Mouse (Mus musculus) CH12.LX (cell line): Measurements from ENCODE around the gene Slc28a1. TPM values are rescaled to one million over a fixed set of nuclear protein-coding genes. Genes with fewer than 3 reads are reported as not detected.

ENCODE experiments used
- DNase-seq: peaks from one replicate; pipeline ENCODE4 v3.0.0-alpha.2; 2013; ENCODE audit errors: extremely low read depth
- H3K27ac ChIP-seq: 2 replicates; pipeline ENCODE4 v1.5.1; 2012; ENCODE audit warnings: low read depth, mild to moderate bottlenecking, control low read depth, moderate library complexity; ENCODE audit not compliant: insufficient read depth
- H3K27me3 ChIP-seq: replicated peaks from 2 replicates; pipeline ENCODE3; 2012; ENCODE audit warnings: inconsistent platforms
- H3K36me3 ChIP-seq, 2 experiments: replicated peaks in 1 of 2; 2 replicates each; pipeline versions ENCODE3 to v1.6.1; 2012; ENCODE audit warnings: inconsistent platforms in 1 of 2, low read length in 1 of 2, mild to moderate bottlenecking in 1 of 2, mixed read lengths in 1 of 2, moderate library complexity in 1 of 2; ENCODE audit not compliant: control insufficient read depth in 1 of 2, insufficient read depth in 1 of 2
- H3K4me1 ChIP-seq, 2 experiments: 2 replicates each; pipeline ENCODE4 v1.6.1; 2012; ENCODE audit warnings: inconsistent platforms in 1 of 2, moderate library complexity in 1 of 2; ENCODE audit not compliant: insufficient read depth in 2 of 2, control insufficient read depth in 1 of 2
- H3K4me2 ChIP-seq: 2 replicates; pipeline ENCODE4 v1.6.1; 2012; ENCODE audit warnings: low read depth, mild to moderate bottlenecking, control low read depth; ENCODE audit not compliant: poor library complexity, insufficient read depth, severe bottlenecking
- H3K4me3 ChIP-seq, 3 experiments: fragments of 150-350 bp in 1 of 3; sonication (generic) in 1 of 3; replicated peaks in 1 of 3; 2 replicates each; pipeline versions ENCODE3 to v1.5.1; 2011 to 2012; ENCODE audit warnings: low read depth in 2 of 3, low read length in 2 of 3, mild to moderate bottlenecking in 2 of 3, moderate library complexity in 2 of 3, control low read depth in 1 of 3, improper control_type of control experiment in 1 of 3, inconsistent platforms in 1 of 3, mixed read lengths in 1 of 3; ENCODE audit not compliant: poor library complexity in 1 of 3
- H3K79me2 ChIP-seq: replicated peaks from 2 replicates; pipeline ENCODE4 v1.6.1; 2012; ENCODE audit warnings: mild to moderate bottlenecking, moderate library complexity; ENCODE audit not compliant: control insufficient read depth, poor library complexity, insufficient read depth, severe bottlenecking; ENCODE audit errors: extremely low read depth
- H3K9ac ChIP-seq: 2 replicates; pipeline ENCODE4 v1.6.1; 2012; ENCODE audit warnings: low read depth, mild to moderate bottlenecking, control low read depth, moderate library complexity; ENCODE audit not compliant: insufficient read depth
- H3K9me3 ChIP-seq: replicated peaks from 2 replicates; pipeline ENCODE3; 2012; ENCODE audit warnings: low read length, inconsistent platforms, mixed read lengths
- E2F4 ChIP-seq: IDR thresholded peaks from 2 replicates; pipeline ENCODE4 v1.6.1; 2011; ENCODE audit warnings: low read depth, low read length, improper control_type of control experiment; ENCODE audit not compliant: insufficient replicate concordance
- EP300 ChIP-seq: IDR thresholded peaks from 2 replicates; pipeline ENCODE4 v1.6.1; 2011; ENCODE audit warnings: low read length, improper control_type of control experiment
- GABPA ChIP-seq: IDR thresholded peaks from 2 replicates; pipeline ENCODE4 v1.6.1; 2012; ENCODE audit warnings: low read depth, low read length, improper control_type of control experiment, inconsistent platforms; ENCODE audit not compliant: insufficient replicate concordance
- IRF4 ChIP-seq: IDR thresholded peaks from 2 replicates; pipeline ENCODE4 v1.6.1; 2014; ENCODE audit warnings: low read depth, mild to moderate bottlenecking, inconsistent platforms, low read length, improper control_type of control experiment
- MAFK ChIP-seq: IDR thresholded peaks from 2 replicates; pipeline ENCODE4 v1.6.1; 2011; ENCODE audit warnings: low read length, improper control_type of control experiment; ENCODE audit not compliant: insufficient replicate concordance
- MAX ChIP-seq: IDR thresholded peaks from 2 replicates; pipeline ENCODE4 v1.6.1; 2011; ENCODE audit warnings: low read length, improper control_type of control experiment
- NRF1 ChIP-seq: IDR thresholded peaks from 2 replicates; pipeline ENCODE4 v1.6.1; 2014; ENCODE audit warnings: low read depth, mild to moderate bottlenecking, inconsistent platforms, low read length, improper control_type of control experiment, moderate library complexity
- RAD21 ChIP-seq: IDR thresholded peaks from 2 replicates; pipeline ENCODE4 v1.6.1; 2011; ENCODE audit warnings: low read depth, mild to moderate bottlenecking, low read length, improper control_type of control experiment, moderate library complexity
- SMC3 ChIP-seq: IDR thresholded peaks from 2 replicates; pipeline ENCODE4 v1.6.1; 2011; ENCODE audit warnings: low read depth, low read length, improper control_type of control experiment
- TCF12 ChIP-seq: IDR thresholded peaks from 2 replicates; pipeline ENCODE4 v1.6.1; 2014; ENCODE audit warnings: low read depth, mild to moderate bottlenecking, inconsistent platforms, low read length, improper control_type of control experiment
- UBTF ChIP-seq: IDR thresholded peaks from 2 replicates; pipeline ENCODE4 v1.6.1; 2012; ENCODE audit warnings: low read depth, mild to moderate bottlenecking, inconsistent platforms, low read length, improper control_type of control experiment, moderate library complexity
- USF1 ChIP-seq: IDR thresholded peaks from 2 replicates; pipeline ENCODE4 v1.6.1; 2014; ENCODE audit warnings: low read depth, mild to moderate bottlenecking, inconsistent platforms, low read length, improper control_type of control experiment
- USF2 ChIP-seq: conservative IDR thresholded peaks from 2 replicates; pipeline ENCODE4 v1.6.1; 2011; ENCODE audit warnings: low read depth, low read length, improper control_type of control experiment
- ZC3H11A ChIP-seq: IDR thresholded peaks from 2 replicates; pipeline ENCODE4 v1.6.1; 2012; ENCODE audit warnings: low read depth, mild to moderate bottlenecking, inconsistent platforms, low read length, improper control_type of control experiment
- ZKSCAN1 ChIP-seq: IDR thresholded peaks from 2 replicates; pipeline ENCODE4 v1.6.1; 2012; ENCODE audit warnings: low read depth, inconsistent platforms, low read length, improper control_type of control experiment, borderline replicate concordance
- ZMIZ1 ChIP-seq: IDR thresholded peaks from 2 replicates; pipeline ENCODE4 v1.6.1; 2012; ENCODE audit warnings: low read depth, mild to moderate bottlenecking, inconsistent platforms, low read length, improper control_type of control experiment
- dilution Hi-C: fragments of 300-500 bp; cut with MboI; formaldehyde crosslinking; loops from 2 replicates; pipeline ENCODE4 v1.14.3; 2020; ENCODE audit warnings: low sequenced_read_pairs; ENCODE audit not compliant: extremely low pct_unique_long_range_greater_than_20kb, extremely low pct_ligation_motif_present
- in situ Hi-C: fragments of 300-500 bp; cut with MboI; formaldehyde crosslinking; loops from 3 replicates; pipeline ENCODE4 v1.14.3; 2019; ENCODE audit warnings: low sequenced_read_pairs, low pct_ligation_motif_present, low pct_unique_long_range_greater_than_20kb, mixed read lengths
- polyA plus RNA-seq: library from polyadenylated mRNA; unstranded; fragments of >175 nt; gene quantifications from 2 replicates; pipeline ENCODE4 v1.2.1, GENCODE M21; 2012; ENCODE audit warnings: low read depth; ENCODE audit not compliant: insufficient read length
- total RNA-seq, 2 experiments: library from RNA; depleted of rRNA; stranded (reverse); fragments of 300-350 nt in 1 of 2; fragments of >200 nt in 1 of 2; gene quantifications; 2 replicates each; pipeline ENCODE4 v1.2.3; 2012 to 2014

The Slc28a1 gene
- total and polyA plus RNA-seq, 3 experiments, result 0.04 to 0.13 TPM; not detected in 1

DNA sequence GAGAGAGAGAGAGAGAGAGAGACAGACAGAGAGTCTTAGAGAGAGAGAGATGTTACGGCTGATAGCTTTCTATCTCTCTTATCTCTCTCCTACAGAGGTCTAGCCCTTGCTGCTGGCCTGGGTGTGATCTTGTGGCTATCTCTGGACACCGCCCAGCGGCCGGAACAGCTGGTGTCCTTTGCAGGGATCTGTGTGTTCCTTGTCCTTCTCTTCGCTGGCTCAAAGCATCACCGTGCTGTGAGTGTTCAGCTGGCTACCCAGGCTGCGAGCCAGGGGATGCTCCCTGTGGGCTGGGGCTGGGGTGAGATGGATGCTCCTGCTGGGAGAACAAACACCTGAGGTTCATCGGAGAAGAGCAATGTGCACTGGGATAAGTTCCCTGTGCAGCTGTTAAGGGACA is 10.2 kb downstream of the Slc28a1 start:
- no peak overlapping the region for H3K4me2 ChIP-seq
- dilution Hi-C loops, result no loop called here
- no peaks in the 10 kb centered on the region for H3K9me3 ChIP-seq
- H3K9ac ChIP-seq, result no peak overlapping the region
- no peaks in the 10 kb centered on the region for H3K36me3 ChIP-seq
- DNase-seq, result no peak
- no peak overlapping the region for H3K4me3 ChIP-seq
- in situ Hi-C loops, result no loop called here
- H3K79me2 ChIP-seq, result no peaks in the 10 kb centered on the region
- no peak overlapping the region for H3K27ac ChIP-seq
- TF ChIP-seq E2F4 (no peak), ZMIZ1 (no peak), IRF4 (no peak), SMC3 (no peak), MAX (no peak)
- peaks cover 0 to 21% of the 10 kb centered on the region in 2 experiments; a peak in 2 of 4 replicates for H3K4me1 ChIP-seq
- no peaks in the 10 kb centered on the region for H3K27me3 ChIP-seq

DNA sequence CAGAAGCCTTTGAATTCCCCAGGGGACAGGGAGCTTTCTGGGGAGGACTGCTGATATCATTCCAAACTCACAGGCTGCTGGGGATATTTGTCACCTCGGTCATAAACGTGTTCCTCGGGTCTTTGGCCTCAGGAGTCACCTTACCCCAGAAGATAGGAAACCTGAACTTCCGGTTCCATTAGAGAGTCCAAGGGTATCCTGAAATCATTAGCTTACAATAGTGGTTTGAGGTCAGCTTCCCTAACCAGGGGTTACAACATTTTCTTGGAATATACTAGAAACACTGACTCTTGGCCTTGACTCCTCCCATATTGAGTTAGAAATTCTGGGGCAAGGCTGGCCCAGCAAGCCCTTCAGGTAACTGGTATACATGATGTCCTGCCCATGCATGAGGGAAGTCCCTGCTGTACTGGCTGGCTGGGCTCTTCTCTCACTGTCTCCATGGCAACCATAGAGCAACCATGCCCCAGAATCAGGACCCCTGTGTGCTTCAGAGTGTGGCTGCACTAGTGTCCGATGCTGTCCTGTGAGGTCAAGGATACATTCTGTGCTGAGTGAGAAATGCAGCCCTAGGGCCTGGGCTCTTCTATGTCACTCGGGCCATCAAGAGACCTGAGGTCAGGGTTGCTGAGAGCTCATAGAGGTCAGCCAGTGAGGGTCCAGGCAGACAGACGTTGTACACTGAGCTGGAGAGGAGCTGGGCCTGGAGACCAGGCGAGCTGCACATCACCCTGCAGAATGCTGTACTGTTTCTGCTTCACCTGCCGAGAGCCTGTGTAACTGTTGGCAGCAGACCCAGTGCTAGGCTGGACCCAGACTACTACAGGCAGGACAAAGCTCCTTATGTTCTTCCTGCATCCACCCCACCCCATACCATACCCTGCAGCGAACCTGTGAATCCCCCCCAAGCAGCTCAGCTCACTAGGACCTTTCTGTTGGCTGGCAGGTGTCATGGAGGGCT is 10.9 kb downstream of the Slc28a1 start:
- no peaks in the 10 kb centered on the region for H3K9me3 ChIP-seq
- peaks cover 0 to 22% of the 10 kb centered on the region in 2 experiments; a peak in 2 of 4 replicates for H3K4me1 ChIP-seq
- no peaks in the 10 kb centered on the region for H3K27me3 ChIP-seq
- no peak overlapping the region for H3K27ac ChIP-seq
- no peak overlapping the region for H3K4me3 ChIP-seq
- no peaks in the 10 kb centered on the region for H3K36me3 ChIP-seq
- in situ Hi-C loops (no loop called here), dilution Hi-C loops (no loop called here)
- DNase-seq, result no peak
- no peak overlapping the region for H3K4me2 ChIP-seq
- H3K9ac ChIP-seq, result no peak overlapping the region
- TF ChIP-seq ZKSCAN1 (no peak), GABPA (no peak)
- no peaks in the 10 kb centered on the region for H3K79me2 ChIP-seq

DNA sequence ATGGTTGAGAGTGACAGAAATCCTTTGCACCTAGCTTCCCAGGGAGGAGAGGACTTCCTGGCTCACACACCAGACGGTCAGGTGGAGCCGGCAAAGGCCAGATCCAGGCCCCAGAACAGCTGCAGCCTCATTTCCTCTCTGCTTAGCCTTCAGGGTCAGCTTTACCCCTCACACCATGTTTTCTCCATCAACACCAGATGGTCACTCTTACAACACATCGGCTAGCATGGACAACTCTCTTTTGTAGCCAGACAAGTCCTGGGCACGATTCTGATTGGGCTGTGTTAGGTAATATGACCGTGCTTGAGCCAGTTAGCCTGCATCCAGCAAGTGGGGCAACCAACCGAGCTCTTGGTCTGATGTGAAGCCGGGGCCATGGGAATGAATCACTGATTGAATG is 17.3 kb downstream of the Slc28a1 start:
- in situ Hi-C loops (no loop called here), dilution Hi-C loops (no loop called here)
- no peak overlapping the region for H3K9ac ChIP-seq
- no peaks in the 10 kb centered on the region for H3K27me3 ChIP-seq
- peaks cover under 1 to 15% of the 10 kb centered on the region in 2 experiments; a peak in 2 of 4 replicates for H3K4me1 ChIP-seq
- H3K4me3 ChIP-seq, result no peak overlapping the region
- H3K4me2 ChIP-seq, result no peak overlapping the region
- no peak overlapping the region for H3K27ac ChIP-seq
- H3K9me3 ChIP-seq, result no peaks in the 10 kb centered on the region
- no peak for TF ChIP-seq TCF12
- TF ChIP-seq ZKSCAN1, result no peak
- TF ChIP-seq EP300, result no peak
- no peak for TF ChIP-seq USF2
- no peak for TF ChIP-seq GABPA
- TF ChIP-seq RAD21, result no peak
- TF ChIP-seq UBTF, result no peak
- no peak for TF ChIP-seq NRF1
- TF ChIP-seq ZC3H11A, result no peak
- no peak for TF ChIP-seq MAFK
- no peak for TF ChIP-seq USF1
- H3K36me3 ChIP-seq, result no peaks in the 10 kb centered on the region
- no peak for DNase-seq
- no peaks in the 10 kb centered on the region for H3K79me2 ChIP-seq
